Mouse (Mus musculus): ENCODE data around the gene Gm11563.
"Not testable (repeated sequence)": the region's sequence is repeated elsewhere in the genome, so short reads cannot be mapped to it uniquely, and the experiment has no call there.

Gene Gm11563

DNA sequence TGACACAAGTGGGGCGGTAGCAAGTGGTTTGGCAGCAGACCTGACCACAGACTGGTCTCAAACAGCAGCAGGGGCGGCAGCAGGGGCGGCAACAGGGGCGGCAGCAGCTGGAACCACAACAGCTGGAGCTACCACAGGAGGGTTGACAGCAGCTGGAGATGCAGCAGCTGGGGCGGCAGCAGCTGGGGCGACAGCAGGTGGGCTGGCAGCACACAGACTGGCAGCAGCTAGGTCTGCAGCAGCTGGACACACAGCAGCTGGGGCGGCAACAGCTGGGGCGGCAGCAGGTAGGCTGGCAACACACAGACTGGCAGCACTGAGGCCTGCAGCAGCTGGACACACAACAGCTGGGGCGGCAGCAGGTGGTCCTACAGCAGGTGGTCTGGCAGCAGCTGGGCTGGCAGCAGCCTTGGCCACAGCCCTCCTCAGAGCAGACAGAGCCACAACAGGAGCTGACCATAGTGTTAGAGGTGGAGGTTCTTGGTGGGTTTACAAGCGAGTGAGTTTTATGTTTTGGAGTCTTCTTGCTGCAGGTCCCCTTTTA is at the start of gene Gm11563:
Gene Gm11563, minus strand, starts transcription at position 494 of the 544 bp plus-strand sequence.
- not testable (repeated sequence) for DNase-seq (ENCODE audit: low spot score)

GRCm38 (mm10) chr11:99690463-99690862 is 31.7 kb upstream of the Gm11563 start, which contains the start of gene Gm14190:
TSS of gene Gm14190 (minus strand) at chr11:99690740.
- DNase-seq (ENCODE audit: low spot score), result no peak

GRCm38 (mm10) chr11:99685235-99685634 is 26.5 kb upstream of the Gm11563 start:
- DNase-seq (ENCODE audit: low spot score), result not testable (repeated sequence)

DNA sequence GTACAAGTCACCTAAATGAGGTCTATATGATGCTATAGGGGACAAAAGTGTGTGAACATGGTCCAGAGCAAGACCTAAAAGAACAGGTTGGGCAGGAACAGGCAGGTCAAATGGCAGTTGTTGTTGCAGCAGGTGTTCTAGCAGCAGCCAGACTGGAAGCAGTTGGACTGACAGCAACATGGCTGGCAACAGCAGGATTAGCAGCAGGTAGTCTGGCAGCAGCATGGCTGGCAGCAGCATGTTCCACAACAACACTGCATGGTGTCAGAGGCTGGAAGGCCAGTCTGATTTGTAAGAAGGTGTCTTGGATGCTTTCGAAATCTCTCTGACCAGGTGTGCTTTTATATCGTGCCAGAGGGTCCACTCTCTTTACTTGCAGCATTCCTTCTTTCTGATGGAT is 24.7 kb upstream of the Gm11563 start:
- no peak for DNase-seq (ENCODE audit: low spot score)

DNA sequence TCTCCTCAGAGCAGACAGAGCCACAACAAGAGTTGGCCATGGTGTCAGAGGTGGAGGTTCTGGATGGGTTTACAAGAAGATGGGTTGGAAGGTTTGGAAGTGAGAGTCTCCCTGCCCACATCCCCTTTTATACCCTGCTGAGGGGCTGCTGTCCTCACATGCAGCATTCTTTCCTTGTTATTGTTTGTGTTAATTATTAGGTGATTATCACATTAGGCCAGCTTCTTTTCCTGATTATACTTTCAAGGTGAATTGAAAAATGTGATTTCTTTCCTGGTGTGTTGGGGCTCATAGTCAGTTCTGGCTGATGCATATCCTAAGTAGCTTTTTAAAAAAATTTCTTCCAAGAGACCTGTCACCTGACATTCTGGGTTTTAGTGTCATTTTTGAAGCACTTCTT is 7.1 kb upstream of the Gm11563 start, which contains the start of gene Krtap4-6:
Gene Krtap4-6, minus strand, starts transcription at position 101 of the 400 bp plus-strand sequence.
- DNase-seq (ENCODE audit: low spot score), result no peak

DNA sequence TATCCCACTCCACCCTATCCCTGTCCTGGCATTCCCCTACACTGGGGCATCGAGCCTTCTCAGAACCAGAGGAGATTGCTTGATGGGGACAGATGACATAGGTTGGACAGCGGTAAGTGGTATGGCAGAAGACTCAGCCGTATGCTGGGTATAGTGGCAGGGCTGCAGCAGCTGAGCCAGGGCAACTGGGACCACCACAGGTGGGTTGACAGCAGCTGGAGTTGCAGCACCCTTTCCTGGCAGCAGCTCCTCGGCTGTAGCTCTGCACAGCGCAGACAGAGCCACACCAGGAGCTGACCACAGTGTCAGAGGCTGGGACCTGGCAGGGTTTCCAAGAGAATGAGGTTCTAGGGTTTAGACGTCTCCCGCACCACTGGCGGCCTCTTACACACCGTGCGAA is 4.0 kb upstream of the Gm11563 start:
- no peak for DNase-seq (ENCODE audit: low spot score)

DNA sequence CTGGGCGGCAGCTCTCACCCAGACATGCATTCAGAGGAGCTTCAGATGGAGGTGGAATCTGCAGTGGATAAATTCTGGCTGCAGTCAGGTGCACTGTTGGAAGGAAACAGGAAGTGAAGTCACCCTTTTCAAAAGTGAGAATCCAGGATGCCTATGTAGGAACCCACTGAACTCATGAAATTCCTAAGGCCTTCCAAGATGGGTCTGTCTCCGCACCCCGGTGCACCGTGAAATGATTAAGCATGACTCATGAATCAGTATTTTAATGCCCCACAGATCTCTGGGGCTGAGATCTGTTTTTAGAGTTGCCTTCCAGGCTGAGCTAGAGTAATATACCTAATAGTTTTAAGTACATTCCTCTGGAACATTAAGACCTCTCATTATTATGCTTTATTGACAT is 496 bp upstream of the Gm11563 start:
- DNase-seq (ENCODE audit: low spot score), result no peak

GRCm38 (mm10) chr11:99657051-99657450 is 1.7 kb downstream of the Gm11563 start:
- DNase-seq (ENCODE audit: low spot score), result no peak

DNA sequence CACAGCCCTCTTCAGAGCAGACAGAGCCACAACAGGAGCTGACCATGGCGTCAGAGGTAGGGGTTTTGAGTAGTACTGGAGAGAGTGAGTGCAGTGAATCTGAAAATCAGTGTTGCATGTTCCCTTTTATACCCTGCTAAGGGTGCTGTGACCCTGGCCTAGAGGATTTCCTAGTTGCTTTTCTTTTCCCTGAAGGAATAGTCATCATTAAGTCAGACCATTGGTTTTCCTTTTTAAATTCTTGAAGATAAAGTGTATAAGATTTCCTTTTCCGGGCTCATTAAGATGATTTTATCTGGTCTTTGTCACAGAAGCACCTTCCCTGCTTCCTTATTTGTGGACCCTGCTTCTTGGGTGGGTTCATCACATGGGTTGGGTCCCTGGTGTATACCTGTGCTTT is 8.6 kb downstream of the Gm11563 start, which contains the start of gene Gm11555:
Gene Gm11555, minus strand, starts transcription at position 101 of the 400 bp plus-strand sequence.
- DNase-seq (ENCODE audit: low spot score), result no peak

DNA sequence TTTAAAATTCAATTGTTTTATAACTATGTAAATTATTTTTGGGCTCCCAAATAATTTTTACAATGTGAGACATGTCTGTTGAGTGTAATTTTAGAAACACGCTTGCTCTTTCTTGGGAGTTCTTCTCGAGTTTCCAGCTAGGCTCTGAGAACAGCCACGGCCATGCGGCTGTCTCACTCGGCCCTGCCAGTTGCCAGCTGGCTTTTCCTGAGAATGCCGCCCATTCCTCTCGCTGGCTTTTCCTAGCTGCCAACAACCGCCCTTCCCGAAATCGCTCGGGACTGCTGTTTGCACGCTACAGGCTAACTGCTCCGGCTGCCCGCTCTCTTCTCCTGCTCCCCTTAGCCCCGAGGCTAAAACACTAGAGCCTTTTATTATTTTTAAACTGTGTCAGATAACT is 12.3 kb downstream of the Gm11563 start:
- DNase-seq (ENCODE audit: low spot score), result no peak

GRCm38 (mm10) chr11:99644351-99644750 is 14.4 kb downstream of the Gm11563 start:
- no peak for DNase-seq (ENCODE audit: low spot score)

DNA sequence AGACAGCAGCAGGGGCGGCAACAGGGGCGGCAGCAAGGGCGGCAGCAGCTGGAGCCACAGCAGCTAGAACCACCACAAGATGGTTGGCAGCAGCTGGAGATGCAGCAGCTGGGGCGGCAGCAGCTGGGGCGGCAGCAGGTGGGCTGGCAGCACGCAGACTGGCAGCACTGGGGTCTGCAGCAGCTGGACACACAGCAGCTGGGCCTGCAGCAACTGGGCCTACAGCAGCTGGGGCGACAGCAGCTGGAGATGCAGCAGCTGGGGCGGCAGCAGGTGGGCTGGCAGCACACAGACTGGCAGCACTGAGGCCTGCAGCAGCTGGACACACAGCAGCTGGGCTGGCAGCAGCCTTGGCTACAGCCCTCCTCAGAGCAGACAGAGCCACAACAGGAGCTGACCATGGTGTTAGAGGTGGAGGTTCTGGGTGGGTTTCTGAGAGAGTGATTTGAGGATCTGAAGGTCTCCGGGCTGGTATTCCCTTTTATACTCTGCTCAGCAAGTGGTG is 15.1 kb downstream of the Gm11563 start, which contains the start of gene Krtap4-7:
Gene Krtap4-7, minus strand, starts transcription at position 455 of the 505 bp plus-strand sequence.
- DNase-seq (ENCODE audit: low spot score), result not testable (repeated sequence)

DNA sequence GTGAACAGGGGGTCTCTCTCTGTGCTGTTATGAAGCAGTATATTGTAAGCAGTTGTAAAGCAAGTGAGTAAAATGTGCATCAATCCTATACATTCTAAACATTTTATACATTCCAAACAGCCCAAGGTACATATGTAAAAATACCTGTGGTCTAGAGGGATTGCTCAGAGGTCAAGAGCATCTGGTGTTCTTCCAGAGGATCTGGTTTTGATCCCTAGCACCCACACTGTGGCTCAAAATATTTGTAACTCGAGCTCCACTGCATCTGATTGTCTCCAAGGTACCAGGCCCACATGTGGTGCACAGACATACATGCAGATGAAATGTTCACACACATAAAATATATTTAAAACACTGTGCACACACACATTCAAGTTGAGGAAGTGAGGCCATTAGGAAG is 17.8 kb downstream of the Gm11563 start:
- no peak for DNase-seq (ENCODE audit: low spot score)

- DNase-seq (ENCODE audit: low spot score), result no peak
Measured at GRCm38 (mm10) chr11:99637086-99637485, 21.7 kb downstream of the Gm11563 start.

GRCm38 (mm10) chr11:99634653-99635134 is 24.1 kb downstream of the Gm11563 start, which contains the start of gene Krtap4-2:
TSS of gene Krtap4-2 (minus strand) at chr11:99635084.
- no peak for DNase-seq (ENCODE audit: low spot score)

- DNase-seq (ENCODE audit: low spot score), result no peak
Measured at GRCm38 (mm10) chr11:99633293-99633692, 25.5 kb downstream of the Gm11563 start.

DNA sequence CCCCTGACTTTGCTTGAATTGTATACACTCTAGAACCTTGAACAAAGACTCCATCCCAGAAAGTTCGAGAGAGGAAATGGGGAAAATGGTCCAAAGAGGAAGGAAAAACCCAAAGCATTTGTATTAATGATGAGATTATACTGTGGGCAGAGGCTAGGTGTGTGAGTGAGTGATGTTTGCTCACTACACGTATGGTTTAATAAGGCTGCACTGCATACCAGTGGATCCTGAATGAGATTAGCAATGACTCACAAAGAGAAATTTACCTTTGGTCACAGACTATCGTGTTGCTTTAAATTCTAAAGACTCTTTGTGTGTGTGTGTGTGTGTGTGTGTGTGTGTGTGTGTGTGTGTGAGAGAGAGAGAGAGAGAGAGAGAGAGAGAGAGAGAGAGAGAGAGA is 27.9 kb downstream of the Gm11563 start:
- DNase-seq (ENCODE audit: low spot score), result no peak

DNA sequence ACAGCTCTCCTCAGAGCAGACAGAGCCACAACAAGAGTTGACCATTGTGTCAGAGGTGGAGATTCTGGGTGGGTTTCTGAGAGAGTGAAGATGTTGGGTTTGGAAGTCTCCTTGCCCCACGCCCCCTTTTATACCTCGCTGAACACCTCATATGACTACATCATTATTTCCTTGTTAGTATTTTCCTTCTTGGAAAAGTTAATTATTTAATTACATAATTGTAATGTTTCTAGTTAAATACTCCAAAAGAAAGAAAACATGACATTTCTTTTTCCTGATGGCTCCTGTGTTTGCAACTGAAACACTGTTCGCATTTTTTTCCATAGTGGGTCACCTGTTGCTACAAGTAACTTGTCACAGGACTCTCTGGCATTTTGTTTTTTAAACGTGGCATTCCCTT is 30.6 kb downstream of the Gm11563 start, which contains the start of gene Krtap4-1:
Gene Krtap4-1, minus strand, starts transcription at position 101 of the 400 bp plus-strand sequence.
- DNase-seq (ENCODE audit: low spot score), result no peak

DNA sequence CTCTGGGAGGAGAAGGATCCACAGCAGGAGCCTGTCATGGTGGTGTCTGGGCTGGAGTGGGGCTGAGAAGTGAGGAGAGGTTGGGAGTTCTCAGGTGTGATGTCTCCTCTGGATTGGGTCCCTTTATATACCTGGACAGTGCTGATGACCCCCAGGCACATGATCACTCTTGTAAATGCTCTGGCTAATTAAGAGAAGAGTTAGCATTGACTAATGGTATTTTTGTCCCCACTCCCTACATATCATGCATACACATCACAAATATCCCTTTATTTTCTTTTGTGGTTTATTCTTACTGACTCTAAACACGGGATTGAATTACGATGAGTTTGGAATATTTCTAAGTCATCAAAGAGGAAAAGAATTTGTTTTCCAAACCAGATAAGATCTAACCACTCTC is 38.4 kb downstream of the Gm11563 start, which contains the start of gene Gm11562:
Gene Gm11562, minus strand, starts transcription at position 101 of the 400 bp plus-strand sequence.
- no peak for DNase-seq (ENCODE audit: low spot score)

GRCm38 (mm10) chr11:99614796-99615363 is 43.9 kb downstream of the Gm11563 start, which contains the start of gene Krtap2-4:
TSS of gene Krtap2-4 (minus strand) at chr11:99614846.
- no peak for DNase-seq (ENCODE audit: low spot score)

GRCm38 (mm10) chr11:99610089-99610488 is 48.7 kb downstream of the Gm11563 start, which contains the start of gene Gm11937:
TSS of gene Gm11937 (minus strand) at chr11:99610189.
- not testable (repeated sequence) for DNase-seq (ENCODE audit: low spot score)

DNA sequence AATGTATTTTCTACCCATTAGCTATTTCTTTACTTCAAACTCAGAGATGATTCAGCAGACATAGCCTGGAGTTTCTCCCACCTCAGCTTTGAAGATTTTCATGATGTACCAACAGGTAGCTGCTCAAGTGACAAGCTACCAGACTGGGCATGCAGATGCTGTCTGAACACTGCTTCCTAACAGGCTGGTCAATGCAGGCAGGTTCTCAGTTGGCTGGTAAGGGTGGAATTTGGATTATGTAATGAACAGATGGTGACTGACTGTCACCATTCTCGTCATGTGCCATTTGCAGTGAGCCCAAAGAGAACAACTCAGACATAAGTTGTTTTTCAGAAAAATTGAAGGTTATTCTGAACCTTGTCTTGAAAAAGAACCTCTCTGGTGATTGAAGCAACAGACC is 49.6 kb downstream of the Gm11563 start:
- DNase-seq (ENCODE audit: low spot score), result no peak
